Mouse (Mus musculus) spleen, embryonic (tissue): ENCODE measurements around the gene Zfp658.

Source experiments
- CTCF ChIA-PET: fragments of 350-600 bp; sonication (Branson Sonifier 250); formaldehyde crosslinking; loops from one replicate; lab custom pipeline; 2022; lab: Charles Lee

Zfp658 gene

DNA sequence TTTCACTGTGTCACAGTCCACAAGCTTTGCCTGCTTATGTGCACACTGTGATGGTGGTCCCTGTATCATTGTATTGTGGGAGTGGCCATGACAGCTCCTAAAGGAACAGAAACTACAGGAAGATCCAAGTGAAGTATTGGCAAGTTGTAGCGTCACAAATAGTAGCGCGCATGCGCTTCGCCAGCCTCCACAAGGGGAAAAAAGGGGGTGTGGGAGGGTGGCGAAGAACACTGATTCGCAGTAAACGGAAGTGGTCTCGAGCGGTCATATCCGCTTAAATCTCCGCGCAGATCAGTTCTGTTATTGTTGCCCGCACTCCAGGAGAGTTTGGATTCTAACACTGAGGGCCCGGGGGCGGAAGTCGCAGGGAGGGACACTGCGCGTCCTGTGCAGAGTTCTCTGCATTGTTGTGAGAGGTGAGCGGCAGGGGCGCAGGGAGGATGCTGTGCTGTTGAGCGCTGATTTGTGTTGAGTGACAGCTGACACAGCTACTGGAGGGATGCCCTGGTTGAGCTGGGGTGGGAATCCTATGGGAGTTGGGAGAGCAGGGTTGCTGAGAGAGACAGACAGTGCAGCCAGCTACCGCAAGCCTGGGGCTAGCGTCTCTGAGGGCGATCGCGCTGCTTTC is at the start of gene Zfp658:
Gene Zfp658 (plus strand): TSS at position 251 of the 628 bp plus-strand sequence.
- CTCF ChIA-PET, result interaction anchor here (0.6 kb wide), 1 partner anchor 17 kb away, joined by 3 read pairs; the partner anchor contains the start of gene Zfp719

DNA sequence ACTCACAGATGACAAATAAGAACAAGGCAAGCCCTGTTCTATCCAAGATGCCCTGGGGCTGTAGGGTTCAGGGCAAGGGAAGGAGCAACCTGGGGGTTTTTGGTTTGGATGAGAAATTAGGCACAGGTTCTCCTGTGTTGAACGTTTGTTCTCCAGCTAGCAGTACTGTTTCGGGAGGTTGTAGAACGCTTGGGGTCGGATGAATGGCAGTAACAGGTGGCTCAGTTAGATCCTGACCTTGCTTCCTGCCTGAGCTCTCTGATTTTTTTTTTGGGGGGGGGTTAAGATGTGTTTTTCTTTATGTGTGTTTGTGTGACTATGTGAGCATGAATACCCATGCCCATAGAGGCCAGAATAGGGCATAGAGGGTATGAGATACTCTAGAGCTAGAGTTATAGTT is 49.5 kb upstream of the Zfp658 start:
- CTCF ChIA-PET, result no interaction called here

DNA sequence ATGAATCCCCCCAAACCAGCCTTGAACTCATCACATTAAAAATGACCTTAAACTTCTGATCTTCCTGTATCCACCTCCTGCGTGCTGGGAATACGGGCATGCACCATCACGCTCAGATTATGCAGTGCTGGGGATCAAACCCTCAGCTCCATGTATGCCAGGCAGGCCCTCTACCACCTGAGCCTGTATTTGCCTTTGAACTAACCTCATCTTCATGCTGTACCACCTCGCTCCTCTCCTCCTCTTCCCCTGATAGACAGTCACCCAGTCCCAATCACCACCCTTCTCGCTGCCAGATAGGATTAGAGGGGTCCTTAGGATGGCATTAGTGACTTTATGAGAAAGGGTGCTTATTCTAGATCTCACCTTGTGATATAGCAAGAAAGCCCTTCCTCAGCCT is 47.0 kb upstream of the Zfp658 start:
- CTCF ChIA-PET, result interaction anchor here (0.5 kb wide), 1 partner anchor 15 kb away, joined by 6 read pairs; no protein-coding TSS in a partner anchor

DNA sequence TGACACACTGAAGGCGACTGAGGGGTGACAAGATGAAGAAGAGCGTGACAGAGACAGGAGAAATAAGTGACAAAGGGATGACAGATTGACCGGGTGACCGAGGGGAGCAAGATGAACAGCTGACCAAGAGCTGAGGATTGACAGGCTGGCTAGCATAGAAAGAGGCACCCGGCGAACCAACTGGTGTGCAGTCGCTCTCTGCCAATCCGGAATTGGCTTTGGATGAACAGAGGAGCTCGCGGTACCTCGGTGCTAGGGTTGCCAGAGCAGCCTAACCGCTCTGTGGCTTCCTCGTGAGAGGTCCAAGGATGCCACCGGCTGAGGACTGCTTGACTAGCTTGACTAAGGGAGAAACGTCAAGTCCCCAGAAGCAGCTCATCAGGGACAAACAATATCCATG is 43.7 kb upstream of the Zfp658 start:
- CTCF ChIA-PET, result no interaction called here

DNA sequence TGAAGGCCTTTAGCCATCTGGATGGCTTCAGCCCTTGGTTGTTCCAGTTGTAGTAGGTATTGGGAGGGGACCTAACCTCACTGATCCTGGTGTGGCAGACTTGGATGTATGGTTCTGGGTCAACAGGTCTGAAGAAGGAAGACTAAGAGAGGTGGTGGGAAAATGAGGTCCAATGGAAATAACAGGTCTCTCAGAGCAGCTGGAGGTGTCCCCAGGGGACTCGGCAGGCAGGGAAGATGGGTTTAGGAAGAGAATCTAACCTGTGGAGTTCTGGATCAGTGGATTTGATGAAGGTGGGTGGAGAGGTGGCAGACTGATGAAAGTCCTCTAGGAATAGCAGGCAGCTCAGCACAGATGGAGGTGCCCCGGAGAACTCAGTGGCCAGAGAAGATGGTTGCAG is 39.3 kb upstream of the Zfp658 start:
- CTCF ChIA-PET, result no interaction called here

DNA sequence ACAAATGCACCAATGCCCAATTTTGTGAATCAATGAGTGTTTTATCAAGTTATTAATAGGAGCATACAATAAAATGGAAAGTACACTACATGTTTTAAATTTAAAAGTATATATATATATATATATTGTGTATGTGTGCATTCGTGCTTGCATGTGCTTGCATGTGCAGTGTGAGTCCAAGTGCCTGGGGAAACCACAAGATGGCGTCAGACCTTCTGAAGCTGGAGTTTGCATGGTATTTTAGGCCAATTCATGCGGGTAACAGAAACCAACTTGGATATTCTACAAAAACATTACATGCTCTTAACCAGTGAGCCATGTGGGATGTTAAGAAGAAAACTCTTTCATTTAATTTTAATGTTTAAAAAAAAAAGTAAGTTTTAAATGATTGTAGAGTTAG is 36.7 kb upstream of the Zfp658 start:
- CTCF ChIA-PET, result no interaction called here

DNA sequence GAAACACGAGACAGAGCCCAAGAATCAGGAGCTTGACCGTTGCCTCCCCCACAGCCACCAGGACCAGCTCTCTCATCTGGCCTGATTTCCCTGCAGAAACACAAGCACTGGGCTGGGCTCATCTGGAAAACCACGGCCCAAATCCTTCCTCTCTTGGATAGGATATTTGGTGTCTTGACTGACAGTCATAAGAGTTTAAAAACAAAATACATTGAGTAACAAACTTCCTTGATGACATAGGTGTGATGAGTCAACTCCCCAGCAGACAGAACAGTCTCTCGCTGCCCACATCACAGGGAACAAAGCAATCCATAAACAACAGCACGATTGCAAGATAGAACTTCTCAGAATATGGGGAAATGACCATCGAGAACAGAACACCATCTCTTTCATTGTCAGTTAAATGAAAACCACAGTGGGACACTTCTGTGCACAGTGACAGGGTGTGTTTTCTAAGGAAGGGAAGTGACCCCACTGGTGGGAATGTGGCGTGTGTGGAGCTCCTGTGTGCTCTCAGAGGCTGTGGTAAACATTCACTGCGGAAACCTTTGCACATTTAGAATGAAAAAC is 31.8 kb upstream of the Zfp658 start:
- CTCF ChIA-PET, result no interaction called here

DNA sequence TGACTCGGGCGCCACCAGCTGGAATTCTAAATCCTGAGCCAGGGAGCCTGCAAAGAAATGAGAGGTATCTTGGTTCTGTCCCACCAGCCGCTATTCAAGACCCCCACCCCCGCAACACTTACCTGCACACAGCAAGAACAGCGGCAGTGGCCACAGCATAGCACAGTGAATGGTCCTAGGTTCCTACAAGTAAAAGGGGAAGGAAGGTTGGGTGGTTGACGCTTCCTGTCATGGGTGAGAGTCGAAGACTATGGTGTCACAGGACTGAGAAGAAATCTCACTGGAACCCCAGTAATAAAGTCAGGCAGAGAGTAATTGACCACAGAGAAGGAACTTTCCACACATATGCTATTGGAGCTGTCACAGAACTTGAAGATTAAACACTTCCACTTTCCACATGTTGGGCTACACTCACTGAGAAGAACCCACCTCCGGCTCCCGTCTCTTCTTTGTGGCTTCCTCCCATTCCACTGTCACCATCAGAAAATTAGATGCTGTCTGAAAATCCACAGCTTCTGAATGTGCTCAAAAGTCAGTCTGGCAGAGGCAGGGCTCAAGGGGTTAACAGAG is 29.0 kb upstream of the Zfp658 start:
- CTCF ChIA-PET, result interaction anchor here (0.6 kb wide), 1 partner anchor 50 kb away, joined by 6 read pairs; no protein-coding TSS in a partner anchor

DNA sequence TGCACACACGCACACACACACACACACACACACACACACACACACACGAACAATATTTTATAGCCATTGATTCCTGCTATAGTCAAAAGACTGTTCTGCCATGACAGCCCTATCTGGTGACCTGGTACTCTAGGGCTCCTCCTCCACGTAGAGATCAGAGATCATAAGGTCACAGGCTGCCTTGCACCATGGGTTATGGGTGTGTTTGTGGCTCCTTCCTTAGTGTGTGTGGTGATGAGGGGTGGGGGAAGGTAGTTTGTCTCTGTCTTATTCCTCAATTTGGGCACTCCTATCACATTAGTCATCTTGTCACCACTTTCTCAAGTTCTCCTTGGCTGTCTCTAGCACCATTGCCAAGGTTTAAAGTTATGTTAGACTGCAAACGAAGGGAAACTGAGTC is 23.5 kb upstream of the Zfp658 start:
- CTCF ChIA-PET, result no interaction called here

DNA sequence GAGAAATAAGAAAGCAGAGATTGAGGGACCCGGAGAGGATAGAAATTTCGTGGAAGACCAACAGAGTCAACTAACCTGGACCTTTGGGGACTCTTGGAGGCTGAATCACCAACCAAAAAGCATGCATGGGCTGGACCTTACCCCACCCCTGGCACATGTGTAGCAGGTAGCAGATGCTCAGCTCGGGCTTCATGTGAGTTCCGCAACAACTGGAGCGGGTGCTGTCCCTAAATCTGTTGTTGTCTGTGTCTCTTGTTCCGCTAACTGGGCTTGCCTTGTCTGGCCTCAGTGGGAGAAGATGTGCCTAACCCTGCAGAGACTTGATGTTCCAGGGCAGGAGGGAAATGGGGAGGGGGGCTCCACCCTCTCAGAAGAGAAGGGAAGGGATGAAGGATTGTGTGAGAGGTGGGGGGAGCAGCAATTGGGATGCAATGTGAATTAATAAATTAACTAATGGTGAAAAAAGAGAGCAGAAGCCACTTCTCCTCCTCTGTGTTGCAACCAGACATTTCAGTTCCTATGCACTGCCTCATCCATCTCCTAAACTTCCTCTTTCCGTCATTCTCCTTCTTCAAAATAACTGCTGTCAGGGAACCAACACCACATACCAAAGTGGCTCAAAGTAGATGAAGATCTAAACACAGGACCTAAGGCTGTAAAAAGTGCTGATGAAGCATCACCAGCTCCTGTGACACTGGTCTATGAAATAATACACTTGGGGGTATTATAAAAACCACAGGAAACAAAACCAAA is 17.7 kb upstream of the Zfp658 start, which contains the start of gene Cd33:
Gene Cd33 (minus strand): TSS at position 204 of the 753 bp plus-strand sequence.
- CTCF ChIA-PET, result no interaction called here

DNA sequence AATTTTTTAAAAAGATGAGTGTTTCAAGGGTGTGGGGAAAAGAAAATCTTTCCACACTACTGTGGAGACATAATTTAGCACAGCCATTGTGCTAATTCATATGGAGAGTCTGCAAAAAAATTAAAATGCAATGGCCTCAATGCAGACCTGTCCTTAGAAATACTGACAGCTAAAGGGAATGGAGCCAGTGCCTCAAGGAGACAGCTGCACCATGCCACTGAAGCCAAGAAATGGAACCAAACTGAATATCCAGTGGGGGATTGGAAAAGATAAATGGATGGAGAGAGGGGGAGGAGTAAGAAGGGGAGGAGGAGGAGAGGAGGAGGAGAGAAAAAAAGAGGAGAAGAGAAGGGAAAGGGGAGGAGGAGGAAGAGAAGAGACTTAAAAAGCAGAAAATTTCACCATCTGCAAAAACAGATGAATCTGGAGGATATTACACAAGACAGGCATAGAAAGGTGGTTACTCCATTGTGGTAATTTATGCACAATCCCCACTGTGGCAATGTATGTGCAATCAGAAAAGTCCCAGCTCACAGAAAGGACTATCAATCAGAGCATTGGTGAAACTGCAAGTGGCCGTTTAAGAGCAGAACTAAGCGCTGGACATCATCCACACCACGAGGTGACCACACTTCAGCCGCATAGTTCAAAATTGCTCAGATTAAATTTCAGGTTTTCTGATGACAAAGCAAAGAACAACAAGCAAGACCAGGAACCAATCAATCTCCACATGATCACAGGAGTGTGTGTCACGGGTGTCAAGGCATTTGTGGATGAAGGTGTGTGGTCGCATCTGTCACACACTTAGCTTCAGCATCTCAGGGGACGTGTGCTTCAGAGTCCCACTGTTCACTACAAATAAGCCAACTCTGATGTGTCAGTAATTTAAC is 16.2 kb upstream of the Zfp658 start:
- CTCF ChIA-PET, result interaction anchor here (0.7 kb wide), 1 partner anchor 1852 kb away, joined by 8 read pairs; no protein-coding TSS in a partner anchor

DNA sequence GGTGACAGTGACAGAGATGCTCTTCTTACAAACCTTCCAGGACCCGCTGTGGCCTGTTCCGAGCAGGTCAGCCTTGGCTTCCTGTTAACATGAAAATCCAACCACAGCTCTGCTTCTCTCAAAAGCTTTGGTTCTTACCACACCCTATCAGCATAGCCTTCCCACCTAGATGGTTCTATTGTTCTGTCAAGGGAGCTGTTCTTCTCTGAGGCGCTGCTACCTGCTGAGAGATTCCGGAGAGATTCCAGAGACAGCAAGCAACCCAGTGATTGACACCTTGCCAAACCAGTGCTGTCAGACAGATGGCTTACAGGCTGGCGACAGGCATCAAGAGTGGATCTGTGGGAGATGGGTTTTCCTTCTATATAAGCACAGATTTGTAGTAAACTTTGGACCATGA is 14.4 kb upstream of the Zfp658 start:
- CTCF ChIA-PET, result no interaction called here

DNA sequence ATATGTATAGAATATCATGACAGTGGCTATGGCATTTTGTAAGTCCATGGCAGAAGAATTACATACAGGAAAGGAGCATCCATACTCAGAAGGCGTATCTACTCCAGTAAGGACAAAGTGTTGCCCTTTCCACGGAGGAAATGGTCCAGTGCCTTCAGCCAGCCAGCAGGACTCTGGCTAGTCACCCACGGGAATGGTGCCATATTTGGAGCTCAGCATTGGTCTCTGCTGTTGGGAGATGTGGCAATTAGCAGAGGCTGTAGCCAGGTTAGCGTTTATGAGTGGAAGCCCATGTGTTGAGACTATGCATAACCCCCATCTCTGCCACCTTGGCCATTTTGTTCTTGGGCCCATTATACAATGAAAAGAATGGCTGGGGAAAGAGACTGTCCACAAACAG is 13.8 kb upstream of the Zfp658 start:
- CTCF ChIA-PET, result no interaction called here

DNA sequence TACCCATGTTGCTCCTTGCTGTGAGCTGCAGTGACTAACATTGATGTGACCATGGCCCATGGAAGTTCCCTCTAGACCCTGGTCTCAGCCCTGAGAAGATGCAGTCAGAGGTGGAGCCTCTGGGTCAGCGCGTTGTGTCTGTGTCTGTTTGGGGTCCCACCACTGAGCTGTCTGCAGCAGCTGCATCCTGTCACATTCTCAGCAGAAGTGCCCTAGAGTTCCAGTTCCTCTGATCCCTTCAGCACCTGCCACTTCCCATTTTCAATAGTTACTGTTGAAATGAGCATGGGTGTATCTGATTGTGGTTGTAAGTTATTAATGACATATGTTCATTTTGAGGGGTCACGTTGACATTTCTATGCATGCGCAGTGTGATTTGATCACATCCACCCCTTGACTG is 8.9 kb upstream of the Zfp658 start:
- CTCF ChIA-PET, result no interaction called here

DNA sequence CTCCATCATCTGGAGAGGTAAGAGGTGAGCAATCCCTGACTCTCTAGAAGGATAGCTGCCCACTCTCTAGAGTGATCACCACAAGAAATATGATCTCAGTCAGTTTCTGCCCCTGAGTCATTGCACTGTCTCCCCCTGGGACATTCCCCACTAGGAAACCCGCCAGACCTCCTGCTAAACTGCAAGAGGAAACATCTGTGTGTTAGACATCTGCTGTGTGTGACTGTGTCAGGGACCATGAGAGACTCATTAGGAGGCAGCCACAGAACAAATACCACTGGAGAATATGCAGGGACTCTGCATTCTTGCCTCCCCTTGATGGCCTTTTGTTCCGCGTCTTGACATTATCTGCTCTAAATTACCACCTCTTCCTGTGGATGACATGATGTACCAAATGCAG is 7.5 kb upstream of the Zfp658 start:
- CTCF ChIA-PET, result no interaction called here

DNA sequence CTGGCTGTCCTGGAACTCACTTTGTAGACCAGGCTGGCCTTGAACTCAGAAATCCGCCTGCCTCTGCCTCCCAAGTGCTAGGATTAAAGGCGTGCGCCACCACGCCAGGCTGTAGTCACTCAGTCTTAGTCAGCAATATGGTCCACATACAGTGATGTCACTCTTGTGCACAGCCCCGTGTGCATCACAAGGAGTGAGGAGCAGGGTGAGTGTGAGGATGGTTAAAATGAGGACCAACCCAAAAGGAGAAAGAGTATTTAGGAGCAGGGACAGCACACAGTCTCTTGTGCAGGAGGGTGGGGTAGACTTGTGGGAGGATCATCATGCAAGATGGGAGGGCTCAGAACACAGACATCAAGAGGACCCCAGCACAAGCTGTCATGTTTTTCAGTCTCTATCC is 6.7 kb upstream of the Zfp658 start:
- CTCF ChIA-PET, result no interaction called here

DNA sequence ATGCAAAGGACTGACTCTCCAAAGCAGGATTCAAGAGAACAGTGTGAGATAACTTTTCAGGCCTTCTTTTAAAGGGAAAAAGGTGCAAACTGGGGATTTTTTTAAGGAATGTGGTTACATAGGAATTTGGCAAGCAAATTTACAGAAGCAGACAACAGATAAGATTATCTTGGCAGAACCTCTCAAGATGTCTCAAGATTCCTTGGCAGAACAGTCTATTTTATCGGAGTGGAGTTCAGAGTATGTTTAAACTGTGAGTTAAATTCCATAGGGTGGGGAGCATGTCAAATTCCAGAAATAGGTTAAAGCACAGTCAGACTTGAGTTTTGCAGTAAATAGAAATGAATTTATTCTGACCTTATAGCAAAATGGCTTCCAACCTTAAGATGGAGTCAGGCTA is 5.2 kb upstream of the Zfp658 start:
- CTCF ChIA-PET, result no interaction called here

DNA sequence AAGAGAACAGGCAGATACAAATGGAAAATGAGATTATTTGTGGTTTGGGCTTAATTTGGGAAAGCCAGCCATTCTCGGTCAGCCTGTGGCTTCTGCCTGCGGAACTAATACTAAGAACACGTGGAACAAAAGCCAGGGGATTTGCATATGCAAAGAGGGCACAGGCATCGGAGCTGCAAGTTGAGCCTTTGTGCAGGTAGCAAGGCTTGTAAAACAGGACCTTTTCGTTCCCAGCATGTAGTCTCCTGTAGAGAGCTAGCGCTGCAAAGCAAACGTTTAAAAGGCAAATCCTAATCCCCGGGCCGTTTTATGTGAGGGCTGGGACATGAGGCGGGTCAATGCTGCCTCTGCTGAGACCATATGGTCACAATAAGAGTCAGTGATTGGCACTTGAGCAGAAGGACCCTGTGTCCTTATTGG is 605 bp downstream of the Zfp658 start:
- CTCF ChIA-PET, result interaction anchor here (0.6 kb wide), 1 partner anchor 17 kb away, joined by 3 read pairs; the partner anchor contains the start of gene Zfp719

DNA sequence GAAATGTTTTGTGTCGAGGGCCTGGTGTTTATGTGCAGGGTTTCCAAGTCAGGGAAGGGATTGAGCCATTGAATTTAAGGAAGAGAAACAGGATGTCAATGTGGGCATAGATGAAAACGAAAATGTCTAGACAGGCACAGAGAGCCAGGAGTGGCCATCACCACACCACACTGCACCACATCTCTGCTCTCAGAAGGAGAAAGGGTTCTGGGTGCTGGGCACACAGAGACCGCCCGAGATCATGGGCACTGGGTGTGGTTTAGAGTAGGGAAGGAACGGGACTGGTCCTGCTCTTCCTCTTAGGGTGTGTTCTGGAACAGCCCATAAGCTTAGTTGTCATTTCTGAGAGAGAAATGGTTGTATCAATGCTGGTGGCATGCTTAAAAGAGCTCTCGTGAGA is 1.2 kb downstream of the Zfp658 start:
- CTCF ChIA-PET, result no interaction called here

DNA sequence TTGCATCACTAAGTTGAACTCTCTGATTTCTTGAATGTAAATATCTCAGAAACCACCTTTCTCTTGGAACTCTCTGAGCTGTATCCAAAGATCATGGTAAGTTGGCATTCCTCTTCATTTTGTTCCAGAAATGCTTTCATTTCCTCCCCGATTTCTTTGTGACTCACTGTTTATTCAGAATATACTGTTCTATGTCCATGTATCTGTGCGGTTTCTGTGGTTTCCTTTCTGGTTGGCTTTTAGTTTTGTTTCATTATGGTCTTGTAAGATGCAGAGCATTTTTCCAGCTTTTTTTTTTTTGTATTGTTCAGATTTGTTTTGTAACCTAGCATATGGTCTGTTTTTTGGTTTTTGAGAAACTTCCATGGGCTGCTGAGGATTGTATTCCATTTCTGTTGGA is 9.2 kb downstream of the Zfp658 start:
- CTCF ChIA-PET, result no interaction called here
